Mouse (Mus musculus) midbrain, embryonic 11.5 days (tissue): ENCODE results near the gene Olfr1196. TPM values are rescaled to one million over a fixed set of nuclear protein-coding genes. Genes with fewer than 3 reads are reported as not detected.
"Not testable (repeated sequence)": the region's sequence is repeated elsewhere in the genome, so short reads cannot be mapped to it uniquely, and the experiment has no call there.

ENCODE experiments used
- ATAC-seq: fragments of 200-750 bp; cut with Nextera tagmentation; 2 replicates; pipeline ENCODE4 v1.8.0; 2017; ENCODE audit warnings: moderate TSS enrichment, moderate library complexity; ENCODE audit not compliant: low FRiP score
- DNase-seq: peaks from one replicate; pipeline ENCODE4 v3.0.0; 2015; ENCODE audit warnings: low spot score; ENCODE audit errors: missing footprints
- H3K27ac ChIP-seq: fragments of 300-500 bp; sonication (generic); 2 replicates; pipeline ENCODE4 v1.5.1; 2014; ENCODE audit warnings: low read depth, low read length
- H3K27me3 ChIP-seq: fragments of 300-500 bp; sonication (generic); 2 replicates; pipeline ENCODE4 v1.6.1; 2014; ENCODE audit warnings: mild to moderate bottlenecking, low read length, moderate library complexity, mixed read lengths; ENCODE audit not compliant: control insufficient read depth, insufficient read depth
- H3K36me3 ChIP-seq: fragments of 300-500 bp; sonication (generic); 2 replicates; pipeline ENCODE4 v1.6.1; 2014; ENCODE audit warnings: mild to moderate bottlenecking, low read length, moderate library complexity, mixed read lengths; ENCODE audit not compliant: control insufficient read depth, insufficient read depth
- H3K4me1 ChIP-seq: fragments of 300-500 bp; sonication (generic); 2 replicates; pipeline ENCODE4 v1.6.1; 2014; ENCODE audit warnings: low read length; ENCODE audit not compliant: control insufficient read depth, insufficient read depth
- H3K4me2 ChIP-seq: fragments of 300-500 bp; sonication (generic); 2 replicates; pipeline ENCODE4 v1.6.1; 2014; ENCODE audit warnings: mild to moderate bottlenecking, moderate library complexity
- H3K4me3 ChIP-seq: fragments of 300-500 bp; sonication (generic); 2 replicates; pipeline ENCODE4 v1.5.1; 2014; ENCODE audit warnings: low read depth, low read length
- H3K9ac ChIP-seq: fragments of 300-500 bp; sonication (generic); 2 replicates; pipeline ENCODE4 v1.6.1; 2014; ENCODE audit warnings: low read length
- H3K9me3 ChIP-seq: fragments of 300-500 bp; sonication (generic); 2 replicates; pipeline ENCODE4 v1.6.1; 2016; ENCODE audit warnings: low read length; ENCODE audit not compliant: control insufficient read depth
- WGBS: fragments of 180-500 bp; shearing (Covaris S2); extraction: QIAGEN DNeasy Blood & Tissue Kit; methylation state at CpG from one replicate; pipeline ENCODE4 v1.1.7; 2014; 5-methylcytosine and 5-hydroxymethylcytosine counted together
- polyA plus RNA-seq: library from polyadenylated mRNA; unstranded; fragments of >200 nt; fragmentation: Nextera tagmentation; extraction: Ambion mirVana; gene quantifications from 2 replicates; pipeline ENCODE4 v1.2.1, GENCODE M21; 2014

Olfr1196 gene
- polyA plus RNA-seq, result not detected in 2 replicates

DNA sequence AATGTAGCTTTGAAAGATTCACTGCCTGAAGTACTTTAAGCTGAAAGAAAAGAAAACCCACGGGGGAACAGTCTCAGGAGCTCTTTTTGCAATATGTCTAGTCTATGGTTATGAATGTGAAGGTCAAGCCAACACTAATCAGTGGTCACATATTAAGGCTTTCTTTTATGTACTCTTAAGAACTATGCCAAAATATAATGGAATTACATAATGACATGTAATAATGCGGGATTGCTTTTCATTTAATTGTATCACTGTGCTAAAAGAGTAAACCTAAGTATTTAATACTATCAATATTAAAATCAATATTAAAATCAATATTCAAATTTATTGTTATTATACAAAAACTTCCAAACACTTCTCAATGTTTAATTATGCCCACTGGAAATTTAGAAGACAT lies at the start of gene Olfr1196:
Olfr1196 (minus strand) TSS at position 101 of the 400 bp plus-strand sequence.
- no peak for ATAC-seq
- H3K4me1 ChIP-seq, result no peaks in the 10 kb centered on the region
- no peaks in the 10 kb centered on the region for H3K9me3 ChIP-seq
- no peak within 1 kb of the TSS for H3K27ac ChIP-seq
- H3K4me2 ChIP-seq, result no peak within 1 kb of the TSS
- no peaks in the 10 kb centered on the region for H3K36me3 ChIP-seq
- no peak for DNase-seq
- no peak within 1 kb of the TSS for H3K9ac ChIP-seq
- WGBS, result 86% methylated on average over 2 of the region's 2 CpGs
- H3K27me3 ChIP-seq, result no peaks in the 10 kb centered on the region
- no peak within 1 kb of the TSS for H3K4me3 ChIP-seq

DNA sequence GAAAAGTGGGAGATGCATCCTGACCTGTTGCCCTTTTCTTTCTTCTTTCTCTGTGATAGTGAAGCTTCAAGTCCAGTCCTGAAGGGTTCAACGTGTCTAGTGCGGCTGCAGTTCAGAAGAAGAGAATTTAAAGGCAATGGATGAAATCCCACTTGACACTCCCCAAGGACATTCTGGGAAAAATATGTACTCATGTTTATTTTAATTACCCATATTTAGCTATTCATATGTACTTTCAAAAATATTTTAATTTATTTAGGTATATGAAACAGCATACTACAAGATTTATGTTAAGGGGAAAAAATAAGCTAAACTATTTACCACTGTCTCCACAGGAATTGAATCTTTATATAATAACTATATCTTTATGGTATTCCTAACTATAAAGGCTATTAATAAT lies 46.9 kb upstream of the Olfr1196 start, which contains the start of gene Olfr1198:
Olfr1198 (minus strand) TSS at position 101 of the 400 bp plus-strand sequence.
- Histone ChIP-seq H3K4me3 (no peak within 1 kb of the TSS), H3K27ac (no peak within 1 kb of the TSS), H3K4me1 (no peaks in the 10 kb centered on the region), H3K36me3 (no peaks in the 10 kb centered on the region), H3K9me3 (no peaks in the 10 kb centered on the region), H3K9ac (no peak within 1 kb of the TSS), H3K27me3 (no peaks in the 10 kb centered on the region), H3K4me2 (no peak within 1 kb of the TSS)
- DNase-seq (no peak), ATAC-seq (no peak)
- 89% methylated on average over 2 of the region's 2 CpGs for WGBS

DNA sequence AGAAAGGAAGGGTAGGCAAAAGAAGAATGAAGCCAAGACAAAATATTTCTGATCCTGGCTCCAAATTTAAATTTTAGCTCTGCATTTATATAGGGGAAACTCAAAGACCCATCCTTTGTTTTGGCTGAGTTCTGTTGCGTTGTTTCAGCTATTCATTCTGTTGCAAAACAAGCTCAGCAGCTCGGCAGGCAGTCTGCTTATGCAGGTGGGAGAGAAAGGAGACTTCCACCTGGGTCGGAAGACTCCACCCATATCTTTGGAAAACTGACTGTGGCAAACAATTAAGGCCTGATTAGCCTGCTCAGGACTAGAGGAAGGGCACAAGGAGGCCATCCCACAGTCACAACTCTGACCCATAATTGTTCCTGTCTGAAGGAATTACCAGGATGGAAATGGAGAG lies 39.0 kb upstream of the Olfr1196 start:
- no peak for DNase-seq
- no peak overlapping the region for H3K4me3 ChIP-seq
- no peaks in the 10 kb centered on the region for H3K4me1 ChIP-seq
- 64% methylated on average over 3 of the region's 3 CpGs for WGBS
- ATAC-seq, result no peak
- H3K9ac ChIP-seq, result no peak overlapping the region
- H3K36me3 ChIP-seq, result no peaks in the 10 kb centered on the region
- H3K27me3 ChIP-seq, result no peaks in the 10 kb centered on the region
- H3K27ac ChIP-seq, result no peak overlapping the region
- H3K9me3 ChIP-seq, result no peaks in the 10 kb centered on the region
- H3K4me2 ChIP-seq, result no peak overlapping the region

DNA sequence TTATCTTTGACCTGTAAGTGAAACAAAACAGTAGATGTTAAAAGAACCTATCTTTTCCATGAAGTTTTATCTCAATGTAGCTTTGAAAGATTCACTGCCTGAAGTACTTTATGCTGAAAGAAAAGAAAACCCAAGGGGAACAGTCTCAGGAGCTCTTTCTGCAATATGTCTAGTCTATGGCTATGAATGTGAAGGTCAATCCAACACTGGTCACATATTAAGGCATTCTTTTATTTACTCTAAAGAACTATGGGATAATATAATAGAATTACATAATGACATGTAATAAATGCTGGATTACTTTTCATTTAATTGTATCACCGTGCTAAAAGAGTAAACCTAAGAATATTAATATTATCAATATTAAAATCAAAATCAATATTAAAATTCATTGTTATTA lies 27.9 kb upstream of the Olfr1196 start, which contains the start of gene Olfr1197:
Olfr1197 (minus strand) TSS at position 101 of the 400 bp plus-strand sequence.
- ATAC-seq (no peak), DNase-seq (no peak)
- Histone ChIP-seq H3K9ac (no peak within 1 kb of the TSS), H3K4me2 (no peak within 1 kb of the TSS), H3K36me3 (no peaks in the 10 kb centered on the region), H3K27me3 (no peaks in the 10 kb centered on the region), H3K4me3 (no peak within 1 kb of the TSS), H3K4me1 (no peaks in the 10 kb centered on the region), H3K9me3 (no peaks in the 10 kb centered on the region), H3K27ac (no peak within 1 kb of the TSS)
- 87% methylated on average over 1 of the region's 1 CpGs for WGBS

DNA sequence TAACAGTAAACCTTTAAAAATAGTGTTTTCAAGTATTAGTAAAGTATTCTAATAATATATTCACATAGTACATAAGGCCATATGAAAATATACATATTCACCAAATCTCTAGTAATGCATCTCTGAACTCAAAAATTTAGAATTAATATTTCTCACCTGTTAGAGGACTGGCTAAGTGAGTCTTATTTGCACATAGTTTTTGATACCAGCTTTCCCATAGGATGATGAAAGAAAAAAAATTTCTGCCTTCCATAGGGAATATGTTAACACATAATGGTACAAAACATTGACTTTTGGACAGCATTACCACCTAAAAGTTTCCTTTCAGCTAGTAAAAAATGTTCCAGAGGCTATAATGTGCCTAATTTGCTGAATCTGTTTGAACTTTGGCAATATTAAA lies 15.3 kb downstream of the Olfr1196 start, which contains the start of gene Olfr1195:
Olfr1195 (minus strand) TSS at position 101 of the 400 bp plus-strand sequence.
- DNase-seq (no peak), ATAC-seq (no peak)
- H3K9ac ChIP-seq, result no peak within 1 kb of the TSS

DNA sequence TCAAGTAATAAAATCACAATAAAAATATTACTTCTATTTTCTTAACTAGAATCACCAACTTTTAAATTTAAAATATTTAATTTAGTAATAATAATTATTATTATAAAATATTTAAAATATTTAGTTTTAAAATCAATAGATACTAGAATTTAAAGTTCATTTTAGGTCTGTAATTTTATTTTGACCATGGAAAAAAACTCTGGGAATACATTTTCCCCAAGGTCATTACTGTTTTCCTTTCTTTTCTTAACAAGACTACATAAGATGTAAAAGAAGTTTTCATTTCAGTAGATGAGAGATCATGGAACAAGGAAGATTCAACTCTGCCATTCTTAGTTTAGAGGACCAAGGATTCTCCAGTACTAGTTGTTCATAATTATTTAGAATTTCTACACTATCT lies 29.1 kb downstream of the Olfr1196 start, which contains the start of gene Olfr1193:
Olfr1193 (plus strand) TSS at position 301 of the 400 bp plus-strand sequence.
- H3K4me3 ChIP-seq, H3K36me3 ChIP-seq, H3K4me1 ChIP-seq, H3K9me3 ChIP-seq, H3K9ac ChIP-seq, DNase-seq, H3K27me3 ChIP-seq, H3K4me2 ChIP-seq, H3K27ac ChIP-seq, ATAC-seq: not testable (repeated sequence)

More for the DNA sequence above, 15.3 kb downstream of the Olfr1196 start, which contains the start of gene Olfr1195:
- H3K4me3 ChIP-seq, result no peak within 1 kb of the TSS
- no peak within 1 kb of the TSS for H3K27ac ChIP-seq
- no peaks in the 10 kb centered on the region for H3K36me3 ChIP-seq
- H3K4me1 ChIP-seq, result no peaks in the 10 kb centered on the region
- H3K27me3 ChIP-seq, result no peaks in the 10 kb centered on the region
- no peak within 1 kb of the TSS for H3K4me2 ChIP-seq
- H3K9me3 ChIP-seq, result no peaks in the 10 kb centered on the region

DNA sequence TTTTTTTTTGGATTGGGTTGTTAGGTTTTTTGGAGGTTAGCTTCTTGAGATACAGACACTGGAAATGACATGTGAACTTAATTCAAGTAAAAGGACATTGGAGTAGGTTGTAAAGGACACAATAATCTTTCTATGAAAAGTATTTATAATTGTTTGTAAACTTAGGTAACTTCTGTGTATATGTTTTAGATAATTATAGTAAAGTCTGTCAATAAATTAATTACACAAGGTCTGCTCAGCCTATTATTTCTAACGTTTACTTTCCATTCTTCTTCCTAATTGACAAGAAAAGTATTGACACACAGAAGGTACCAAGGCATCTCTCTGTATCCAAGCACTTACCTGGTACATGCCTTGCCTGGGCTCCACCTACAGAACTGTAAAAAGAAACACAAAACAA lies 56.2 kb downstream of the Olfr1196 start, which contains the start of gene Olfr1192-ps1:
Olfr1192-ps1 (plus strand) TSS at position 301 of the 400 bp plus-strand sequence.
- Histone ChIP-seq H3K9me3 (no peaks in the 10 kb centered on the region), H3K4me3 (no peak within 1 kb of the TSS), H3K4me2 (no peak within 1 kb of the TSS), H3K9ac (no peak within 1 kb of the TSS), H3K27ac (no peak within 1 kb of the TSS), H3K36me3 (no peaks in the 10 kb centered on the region), H3K4me1 (no peaks in the 10 kb centered on the region), H3K27me3 (no peaks in the 10 kb centered on the region)
- ATAC-seq, result no peak
- WGBS, result 26% methylated on average over 1 of the region's 1 CpGs
- no peak for DNase-seq

Other genes with a start within 250 kb of the Olfr1196 start
- not detected in 2 replicates for gene Olfr1183, start 249.7 kb downstream of the Olfr1196 start, polyA plus RNA-seq
- not detected in 2 replicates for gene Olfr1184, start 221.0 kb downstream of the Olfr1196 start, polyA plus RNA-seq
- gene Olfr1185-ps1, start 211.3 kb downstream of the Olfr1196 start, polyA plus RNA-seq, result not detected in 2 replicates
- not detected in 2 replicates for gene Olfr1186, start 186.0 kb downstream of the Olfr1196 start, polyA plus RNA-seq
- not detected in 2 replicates for gene Olfr1188, start 147.7 kb downstream of the Olfr1196 start, polyA plus RNA-seq
- gene Olfr1189, start 118.1 kb downstream of the Olfr1196 start, polyA plus RNA-seq, result not detected in 2 replicates
- gene Olfr1191-ps1, start 64.1 kb downstream of the Olfr1196 start, polyA plus RNA-seq, result not detected in 2 replicates
- gene Olfr1192-ps1, start 56.1 kb downstream of the Olfr1196 start, polyA plus RNA-seq, result not detected in 2 replicates
- not detected in 2 replicates for gene Olfr1193, start 29.0 kb downstream of the Olfr1196 start, polyA plus RNA-seq
- not detected in 2 replicates for gene Olfr1195, start 15.4 kb downstream of the Olfr1196 start, polyA plus RNA-seq
- gene Olfr1197, start 27.8 kb upstream of the Olfr1196 start, polyA plus RNA-seq, result not detected in 2 replicates
- not detected in 2 replicates for gene Olfr1198, start 46.8 kb upstream of the Olfr1196 start, polyA plus RNA-seq
- not detected in 2 replicates for gene Olfr1199, start 55.9 kb upstream of the Olfr1196 start, polyA plus RNA-seq
- gene Olfr1200, start 65.9 kb upstream of the Olfr1196 start, polyA plus RNA-seq, result not detected in 2 replicates
- gene Olfr1201, start 88.4 kb upstream of the Olfr1196 start, polyA plus RNA-seq, result not detected in 2 replicates
- not detected in 2 replicates for gene Olfr1202, start 109.9 kb upstream of the Olfr1196 start, polyA plus RNA-seq
- gene Olfr1205, start 125.1 kb upstream of the Olfr1196 start, polyA plus RNA-seq, result not detected in 2 replicates
- gene Olfr1204, start 144.7 kb upstream of the Olfr1196 start, polyA plus RNA-seq, result not detected in 2 replicates
- gene Olfr1206, start 158.6 kb upstream of the Olfr1196 start, polyA plus RNA-seq, result not detected in 2 replicates
- not detected in 2 replicates for gene Olfr1208, start 197.7 kb upstream of the Olfr1196 start, polyA plus RNA-seq
- gene Olfr1209, start 210.6 kb upstream of the Olfr1196 start, polyA plus RNA-seq, result not detected in 2 replicates
- gene Olfr1211, start 233.5 kb upstream of the Olfr1196 start, polyA plus RNA-seq, result not detected in 2 replicates
- not detected in 2 replicates for gene Olfr1212, start 249.4 kb upstream of the Olfr1196 start, polyA plus RNA-seq